Mouse (Mus musculus) C2C12 (cell line): ENCODE measurements around the gene Sv2a.

ENCODE experiments used
- CTCF ChIP-seq: IDR thresholded peaks from one replicate; pipeline ENCODE4 v1.5.1; 2011; ENCODE audit not compliant: control insufficient read depth, insufficient read depth, insufficient read length
- MYOD1 ChIP-seq: IDR thresholded peaks from one replicate; pipeline ENCODE4 v1.6.1; 2011; ENCODE audit warnings: low read depth; ENCODE audit not compliant: control insufficient read depth, insufficient read length
- USF1 ChIP-seq: IDR thresholded peaks from one replicate; pipeline ENCODE4 v1.6.1; 2011; ENCODE audit warnings: low read depth, mild to moderate bottlenecking, control low read depth, moderate library complexity

DNA sequence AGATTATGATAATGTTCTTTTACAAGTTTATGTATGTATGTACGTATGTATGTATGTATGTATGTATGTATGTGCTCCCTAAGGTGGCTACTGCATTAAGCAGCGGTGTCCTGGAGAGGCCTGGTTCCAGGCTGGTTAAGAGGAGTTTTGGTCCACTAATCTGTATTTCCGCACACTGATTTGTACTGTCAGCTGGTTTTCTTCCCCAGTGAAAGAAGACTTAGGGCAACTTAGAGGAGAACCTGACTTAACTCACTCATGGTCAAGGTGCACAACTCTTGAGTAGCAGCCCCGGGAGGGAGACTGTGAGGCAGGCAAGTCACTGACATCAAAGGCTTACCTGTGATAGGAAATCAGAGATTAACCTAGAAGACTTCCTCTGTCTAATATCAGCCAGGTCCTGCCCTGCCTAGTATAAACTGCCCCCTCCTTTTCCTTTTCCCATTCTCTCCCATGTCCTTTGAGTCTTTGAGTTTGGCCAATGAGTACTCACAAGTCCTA lies 55.9 kb downstream of the Sv2a start:
- no peak for TF ChIP-seq CTCF
- no peak for TF ChIP-seq USF1
- TF ChIP-seq MYOD1: no peak
